Mouse (Mus musculus) urinary bladder, postnatal 25 days (tissue): ENCODE data around the gene Igfn1.

Experiments used
- DNase-seq: peaks from one replicate; pipeline ENCODE4 v3.0.0; 2022; ENCODE audit warnings: low spot score

The Igfn1 gene

DNA sequence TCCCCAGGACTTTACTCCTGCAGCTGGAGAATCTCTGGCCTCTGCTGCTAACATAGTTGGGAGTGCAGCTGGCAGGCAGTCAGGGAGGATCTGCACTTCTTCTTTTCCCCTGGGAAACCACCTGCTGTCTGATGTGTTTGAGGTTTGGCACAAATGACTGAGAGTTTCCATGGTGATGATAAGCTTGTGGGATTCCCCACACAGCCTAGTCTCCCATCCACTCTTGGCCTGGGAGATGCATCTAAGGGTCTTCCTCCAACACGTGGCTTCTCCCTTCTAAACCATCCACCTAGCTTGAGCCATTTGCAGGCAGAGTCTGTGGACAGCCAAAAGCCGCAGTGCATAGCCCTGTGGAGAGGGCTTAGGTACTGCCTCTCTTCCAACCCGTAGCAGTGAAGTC is 76.3 kb downstream of the Igfn1 start:
- no peak for DNase-seq

DNA sequence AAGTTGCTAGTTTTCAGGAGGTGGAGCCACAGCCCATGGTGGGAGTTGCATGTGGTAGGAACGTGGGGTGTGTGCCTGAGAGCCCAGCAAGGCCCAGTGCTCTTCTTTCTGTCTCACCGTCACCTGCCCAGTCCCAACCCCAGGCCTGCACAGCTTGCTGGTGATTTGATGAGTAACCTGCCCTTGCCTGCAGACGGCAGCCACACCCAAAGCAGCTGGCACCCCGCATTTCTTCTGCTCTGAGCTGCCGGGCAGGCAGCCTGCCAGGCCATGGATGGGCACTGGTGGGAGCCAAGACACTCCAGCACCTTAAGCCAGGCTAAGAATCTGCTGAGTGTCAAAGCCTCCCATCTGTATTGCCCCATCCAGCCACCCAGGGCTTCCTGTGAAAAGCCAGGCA is 80.3 kb downstream of the Igfn1 start:
- no peak for DNase-seq

DNA sequence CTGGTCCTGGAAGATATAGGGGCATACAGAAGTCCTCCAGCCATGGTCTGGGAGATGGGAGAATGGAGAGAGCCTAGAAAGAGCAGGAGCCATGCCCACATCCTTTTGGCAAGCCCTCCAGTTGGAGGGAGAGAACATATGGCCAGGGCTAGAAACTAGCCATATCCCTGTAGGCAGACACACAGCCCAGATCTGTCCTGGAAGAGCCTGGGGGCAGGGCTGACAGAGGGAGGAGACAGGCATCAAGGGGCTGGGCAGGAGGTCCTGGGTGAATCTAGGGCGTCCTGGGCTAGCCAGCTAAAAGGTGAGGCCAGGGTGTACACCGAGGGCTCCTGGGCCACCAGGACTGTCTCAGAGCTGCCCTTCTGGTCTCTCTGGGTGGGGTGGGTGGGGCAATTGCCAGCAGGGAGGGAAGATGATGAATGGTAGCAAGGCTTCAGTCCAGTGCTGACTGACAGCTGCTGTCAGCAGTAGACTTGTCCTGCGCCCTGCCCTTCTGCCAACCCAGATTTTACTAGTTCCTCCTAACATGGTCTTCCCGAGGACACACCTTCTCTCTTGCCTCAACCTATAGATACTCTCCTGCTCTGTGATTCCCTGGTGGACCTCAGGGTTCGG is 81.7 kb downstream of the Igfn1 start:
- DNase-seq, result no peak

DNA sequence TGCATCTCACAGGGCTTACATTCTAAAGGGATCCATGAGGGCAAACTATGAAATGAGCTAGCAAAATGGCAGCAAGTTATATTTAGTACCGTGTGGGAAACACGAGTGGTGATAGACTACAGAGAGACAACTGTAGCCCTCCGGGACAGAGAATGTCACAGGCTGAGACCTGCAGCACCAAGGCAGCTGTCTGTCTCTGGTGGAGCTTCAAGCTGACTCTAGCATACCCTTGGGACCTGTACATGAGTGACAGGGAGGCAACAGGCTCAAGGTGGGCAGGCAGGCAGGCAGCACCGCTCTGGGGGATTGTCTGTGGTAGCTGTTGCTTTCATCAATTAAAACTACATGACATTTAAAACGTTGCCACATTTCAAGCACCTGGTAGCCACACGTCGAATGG is 82.9 kb downstream of the Igfn1 start:
- DNase-seq, result no peak

DNA sequence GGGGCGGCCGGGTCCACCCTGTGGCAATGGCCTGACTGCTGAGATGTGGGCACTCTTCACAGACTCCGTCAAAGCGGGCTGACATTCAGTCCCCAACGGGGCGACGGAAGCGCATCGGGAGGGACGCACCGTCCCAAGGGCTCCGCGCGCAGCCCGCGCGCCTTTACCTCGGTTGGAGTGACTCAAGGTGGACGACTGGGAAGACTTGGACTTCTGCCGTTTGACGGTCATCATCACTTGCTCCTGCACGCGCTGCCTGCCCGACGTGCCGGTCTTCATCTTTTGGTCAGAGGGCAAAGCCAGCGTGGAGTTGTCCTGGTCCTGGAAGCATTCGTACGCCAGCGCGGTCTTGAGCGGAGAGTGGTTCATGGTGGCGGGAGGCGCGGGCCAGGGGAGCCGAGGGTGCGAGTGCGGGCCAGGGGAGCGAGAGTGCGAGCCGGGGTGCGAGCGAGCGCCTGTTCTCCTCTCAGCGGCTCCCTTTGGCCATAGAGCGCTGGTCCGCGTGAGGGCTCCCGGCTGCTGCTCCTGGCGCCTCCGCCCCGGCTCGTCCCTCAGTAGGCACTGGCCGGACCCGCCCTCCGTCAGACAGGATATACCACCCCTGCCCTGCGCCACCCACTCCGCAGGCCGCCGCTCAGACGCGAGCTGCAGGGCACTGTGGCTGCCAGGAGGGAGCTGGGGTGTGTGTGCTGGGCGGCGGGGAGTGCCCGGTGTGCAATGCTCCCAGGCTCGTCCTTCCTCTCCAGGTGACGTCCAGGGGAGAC is 87.3 kb downstream of the Igfn1 start, which contains the start of gene Pkp1:
Gene Pkp1 (minus strand): TSS at position 564 of the 764 bp plus-strand sequence.
- DNase-seq, result peak; percentile 44

DNA sequence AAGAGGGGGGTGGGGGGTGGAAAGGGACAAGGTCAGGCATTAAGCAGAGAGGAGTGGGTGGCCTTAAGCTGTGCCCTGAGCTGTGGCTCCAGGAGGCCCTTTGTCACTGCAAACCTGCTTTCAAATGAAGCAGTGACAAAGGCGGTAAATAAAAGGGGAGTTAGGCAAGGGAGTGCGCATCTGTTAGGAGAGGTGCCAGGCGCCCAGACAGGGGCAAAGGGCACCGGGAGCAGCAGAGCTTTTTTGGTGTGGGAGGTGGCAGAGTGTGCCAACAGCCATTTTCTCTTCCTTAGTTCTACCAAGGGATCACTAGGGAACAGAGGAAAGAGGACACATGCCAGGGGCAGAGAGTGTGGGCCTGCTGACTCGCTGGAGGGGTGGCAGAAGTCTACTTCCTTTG is 88.9 kb downstream of the Igfn1 start:
- no peak for DNase-seq

DNA sequence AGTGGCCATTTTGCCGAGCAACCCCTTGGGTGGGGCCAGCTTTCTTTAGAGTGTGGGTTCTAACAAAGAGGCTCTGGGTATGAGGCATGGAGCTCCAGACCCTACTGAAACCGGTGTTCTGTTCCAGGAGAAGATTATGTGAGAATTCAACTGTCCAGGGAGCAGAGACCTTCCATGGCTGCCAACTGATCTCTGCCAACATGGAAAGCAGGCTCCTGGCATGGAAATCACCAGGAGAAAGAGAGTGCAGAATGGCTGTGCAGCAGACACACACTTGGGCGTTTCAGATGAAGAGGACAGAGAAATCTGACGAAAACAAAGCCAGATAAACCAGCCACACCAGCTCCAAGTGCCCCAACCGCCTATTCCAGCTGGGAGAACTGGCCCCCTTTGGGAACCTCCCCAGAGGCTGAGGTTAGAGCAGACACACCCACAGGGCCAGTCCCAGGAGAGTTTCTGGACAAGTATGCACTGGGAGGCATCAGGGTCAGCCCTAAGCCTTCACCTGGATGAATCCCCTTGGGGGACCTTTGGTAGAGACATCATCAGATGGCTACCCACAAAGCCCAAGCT is 89.6 kb downstream of the Igfn1 start:
- DNase-seq, result no peak

DNA sequence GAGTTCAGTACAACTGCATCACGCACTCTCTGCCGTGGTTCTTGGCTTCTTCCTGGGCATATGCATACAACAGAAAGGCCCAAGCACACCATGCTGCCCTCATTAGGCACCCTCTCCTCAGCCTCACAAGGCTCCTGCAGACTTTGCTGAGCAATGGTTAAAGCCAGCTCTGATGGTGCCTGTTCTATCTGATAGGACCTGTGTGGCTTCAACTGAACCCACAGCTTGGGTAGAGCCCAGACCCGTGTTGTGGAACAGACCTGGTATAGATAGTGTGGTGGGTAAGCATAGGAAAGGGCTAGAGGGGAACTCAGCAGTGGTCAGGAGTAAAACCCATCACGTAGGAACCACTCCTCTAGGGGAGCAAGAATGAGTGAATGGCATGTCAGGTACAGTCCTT is 92.5 kb downstream of the Igfn1 start:
- DNase-seq, result no peak

DNA sequence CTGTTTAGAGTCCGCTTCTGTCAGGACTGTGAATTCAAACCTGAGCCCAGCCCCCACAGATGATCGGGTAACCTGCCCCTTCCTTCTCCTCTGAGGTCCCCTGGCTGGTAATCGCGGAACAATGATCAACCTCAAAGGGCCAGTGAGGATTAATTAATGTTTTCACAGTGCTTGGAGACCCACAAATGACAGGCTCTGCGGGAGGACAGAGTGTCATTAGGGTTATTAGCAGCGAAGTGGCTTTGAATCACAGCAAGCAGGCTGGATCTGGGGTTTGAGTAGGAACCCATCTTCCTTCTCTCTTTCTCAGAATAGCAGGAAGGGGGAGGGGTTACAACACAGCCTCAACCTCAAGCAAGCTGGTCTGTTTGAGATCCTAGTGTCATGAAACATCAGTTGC is 96.8 kb downstream of the Igfn1 start:
- no peak for DNase-seq

DNA sequence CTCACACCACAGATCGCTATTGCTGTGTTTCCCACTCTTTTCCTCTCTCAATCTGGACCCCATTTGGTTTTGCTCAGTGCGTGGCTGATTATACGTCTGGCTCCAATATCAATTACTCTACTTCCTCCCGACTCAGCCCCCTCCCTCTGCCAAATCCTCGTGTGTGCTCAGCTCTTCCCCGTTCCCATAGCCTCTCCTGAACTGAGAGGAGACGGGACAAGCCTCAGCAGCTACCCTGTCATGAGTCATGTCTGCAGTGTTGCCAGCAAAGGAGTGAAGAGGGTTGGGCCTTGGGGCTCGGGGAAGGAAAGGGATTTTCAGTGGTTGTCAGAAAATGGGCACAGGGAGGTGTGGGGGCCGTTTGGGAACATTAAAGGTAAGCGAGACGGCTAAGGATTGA is 99.4 kb downstream of the Igfn1 start:
- peak; percentile 20 for DNase-seq
